Mouse (Mus musculus) ovary, adult 18-20 months (tissue): ENCODE data around the gene Gm17482.
"Not testable (repeated sequence)": the region's sequence is repeated elsewhere in the genome, so short reads cannot be mapped to it uniquely, and the experiment has no call there.

Experiments
- DNase-seq: peaks from one replicate; pipeline ENCODE4 v3.0.0; 2022; ENCODE audit warnings: low spot score, mixed read lengths

Gene Gm17482

DNA sequence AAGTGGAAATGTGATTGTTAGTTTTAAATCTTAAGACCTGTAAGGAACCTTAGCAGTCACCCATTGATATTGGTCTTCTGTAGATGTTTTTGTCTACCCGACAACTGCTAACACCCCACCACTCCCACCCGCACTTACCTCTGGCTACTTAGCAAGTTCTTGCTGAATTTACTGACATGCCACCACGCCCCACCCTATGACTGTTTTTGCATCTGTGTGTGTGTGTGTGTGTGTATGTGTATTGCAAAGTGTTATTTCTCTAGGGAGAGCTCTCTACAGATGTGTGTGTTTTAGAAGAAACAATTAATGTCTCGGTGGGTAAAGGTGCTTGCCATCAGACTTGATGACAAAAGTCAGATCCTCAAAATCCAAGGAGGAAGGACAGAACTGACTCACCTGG is at the start of gene Gm17482:
Gene Gm17482, plus strand, starts transcription at position 301 of the 400 bp plus-strand sequence.
- DNase-seq, result no peak

GRCm38 (mm10) chr6:115178826-115179225 is 48.3 kb upstream of the Gm17482 start:
- DNase-seq, result no peak

GRCm38 (mm10) chr6:115181094-115181493 is 46.0 kb upstream of the Gm17482 start:
- no peak for DNase-seq

DNA sequence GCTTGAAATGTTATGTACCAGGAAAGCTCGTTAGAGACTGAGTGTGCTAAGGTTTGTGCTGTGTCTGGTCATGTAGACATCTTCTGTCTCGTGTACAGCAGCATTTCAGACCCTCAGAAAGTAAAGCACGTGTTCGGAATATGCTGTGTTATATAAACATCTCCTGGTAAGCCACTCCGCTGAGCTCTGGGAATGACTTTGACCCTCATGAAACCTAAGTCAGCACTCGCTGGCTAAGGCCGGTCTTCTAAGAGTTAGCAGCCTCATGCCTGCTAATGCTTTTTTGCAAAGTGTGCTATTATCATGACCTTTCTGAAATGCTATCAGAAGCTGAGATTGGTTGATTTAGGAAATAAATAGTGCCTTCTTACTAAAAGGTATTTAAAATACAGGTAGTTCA is 36.0 kb upstream of the Gm17482 start:
- no peak for DNase-seq

- DNase-seq, result no peak
Measured at GRCm38 (mm10) chr6:115200753-115201152, 26.4 kb upstream of the Gm17482 start.

DNA sequence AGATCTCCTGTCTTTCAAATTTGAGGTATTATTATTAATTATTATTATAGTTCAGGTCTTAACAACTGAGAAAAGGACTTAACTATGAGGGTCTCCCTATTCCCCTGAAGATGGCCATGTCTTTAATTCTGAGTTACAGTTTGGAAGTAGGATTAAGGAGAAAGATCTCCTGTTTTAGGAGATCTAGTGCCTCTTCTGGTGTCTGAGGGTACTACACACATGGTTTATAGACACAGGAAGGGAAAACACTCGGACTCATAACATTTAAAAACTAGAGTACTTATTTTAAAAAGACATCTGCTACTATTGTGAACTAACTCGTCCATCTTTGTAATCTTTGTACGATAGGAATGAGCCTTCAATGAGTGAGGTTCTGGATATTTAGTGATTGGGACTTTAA is 24.1 kb upstream of the Gm17482 start:
- DNase-seq, result no peak

DNA sequence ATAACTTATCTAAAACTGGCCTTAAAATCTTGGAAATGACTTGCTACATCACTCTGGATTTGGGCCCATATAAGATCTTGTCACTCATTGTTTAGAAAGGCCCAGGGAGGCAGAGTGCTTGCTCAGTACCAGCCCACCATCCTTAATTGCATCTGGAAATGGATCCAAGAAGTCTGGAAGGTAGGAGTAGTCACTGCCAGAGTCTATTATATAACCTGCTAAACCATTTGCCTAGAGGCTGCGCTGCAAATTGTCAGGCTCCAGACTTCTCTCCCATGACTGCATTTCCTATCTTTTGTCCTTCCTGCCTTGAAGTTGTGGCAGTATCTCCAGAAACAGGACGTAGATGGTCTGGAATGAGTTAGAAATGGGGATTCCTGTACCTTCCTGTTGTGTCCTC is 17.0 kb upstream of the Gm17482 start:
- no peak for DNase-seq

GRCm38 (mm10) chr6:115210820-115211219 is 16.3 kb upstream of the Gm17482 start:
- no peak for DNase-seq

DNA sequence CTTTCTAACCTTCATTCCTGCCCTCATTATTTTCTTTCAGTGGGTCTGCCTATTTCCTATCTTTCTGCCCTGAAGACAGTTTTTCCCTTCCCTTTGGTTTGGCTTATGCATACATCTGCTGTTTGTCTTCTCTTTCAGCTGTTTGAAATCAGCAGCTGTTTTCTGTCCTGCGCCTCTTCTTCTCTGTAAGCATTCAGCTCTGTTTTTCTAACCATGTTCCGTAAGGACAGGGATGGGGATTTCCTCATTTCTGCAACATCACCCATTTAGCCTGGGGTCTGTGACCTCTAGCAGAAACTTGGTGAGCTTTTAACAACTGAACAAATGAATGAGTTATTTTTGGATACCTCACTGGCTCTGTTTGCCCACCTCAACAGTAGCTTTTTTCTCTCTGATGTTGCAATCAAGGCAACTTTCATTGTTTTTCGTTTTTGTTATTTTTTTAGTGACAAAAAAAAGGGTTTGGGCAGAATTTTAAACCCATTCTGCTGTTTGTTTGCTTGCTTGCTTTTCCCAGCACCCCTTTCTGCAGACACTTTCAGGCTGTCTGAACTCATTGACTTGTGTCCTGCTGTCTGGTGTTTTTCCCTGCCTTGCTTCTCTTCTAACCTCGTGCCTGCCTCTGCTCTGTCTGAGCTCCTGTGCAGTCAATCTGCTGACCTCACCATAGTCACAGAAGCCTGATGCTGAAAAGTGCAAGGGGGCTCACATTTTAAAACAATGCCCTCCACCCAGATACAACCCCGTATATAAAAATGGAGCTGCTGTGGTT is 14.8 kb upstream of the Gm17482 start:
- DNase-seq, result no peak

DNA sequence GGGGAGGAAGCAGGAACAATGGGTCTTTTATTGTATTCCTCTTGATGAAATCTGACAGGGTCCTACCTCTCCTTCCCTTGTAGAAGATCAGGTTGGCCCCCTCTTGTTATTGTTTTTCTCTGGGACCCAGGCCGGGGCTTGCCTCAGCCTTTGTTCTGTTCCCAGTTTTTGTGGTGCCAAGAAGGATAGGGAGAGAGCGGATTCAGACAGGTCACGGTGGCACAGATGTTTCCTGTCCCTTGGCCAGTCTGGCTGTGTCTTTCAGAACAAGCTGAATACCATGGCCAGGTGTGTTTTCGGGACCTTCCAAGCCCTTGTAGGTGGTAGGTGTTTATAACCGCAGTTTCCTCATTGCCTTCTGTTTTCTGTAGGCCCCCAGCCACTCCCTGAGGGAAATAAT is 14.0 kb upstream of the Gm17482 start:
- DNase-seq, result no peak

GRCm38 (mm10) chr6:115221215-115221641 is 5.9 kb upstream of the Gm17482 start:
- DNase-seq, result no peak

DNA sequence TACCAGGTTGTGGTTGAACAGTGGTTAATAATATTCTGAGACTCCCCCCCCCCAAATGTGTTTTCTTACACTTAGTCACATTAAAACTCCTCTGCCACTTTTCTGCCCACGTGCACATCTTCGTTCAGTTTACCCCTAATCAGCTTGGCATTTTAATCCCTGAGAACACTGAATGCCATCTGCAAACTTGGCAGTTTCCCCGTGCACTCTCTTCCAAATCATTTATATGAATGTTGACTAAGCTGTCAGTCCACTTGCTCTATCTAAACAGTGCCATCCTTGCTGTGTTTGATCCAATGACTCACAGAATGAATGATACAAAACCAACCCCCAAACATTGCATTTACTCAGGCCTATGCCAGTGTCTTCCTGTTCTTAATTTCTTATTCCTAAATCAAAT is 1.6 kb upstream of the Gm17482 start:
- DNase-seq, result no peak

GRCm38 (mm10) chr6:115227529-115227928 is 386 bp downstream of the Gm17482 start:
- no peak for DNase-seq

- DNase-seq, result no peak
Measured at GRCm38 (mm10) chr6:115230557-115230956, 3.4 kb downstream of the Gm17482 start.

DNA sequence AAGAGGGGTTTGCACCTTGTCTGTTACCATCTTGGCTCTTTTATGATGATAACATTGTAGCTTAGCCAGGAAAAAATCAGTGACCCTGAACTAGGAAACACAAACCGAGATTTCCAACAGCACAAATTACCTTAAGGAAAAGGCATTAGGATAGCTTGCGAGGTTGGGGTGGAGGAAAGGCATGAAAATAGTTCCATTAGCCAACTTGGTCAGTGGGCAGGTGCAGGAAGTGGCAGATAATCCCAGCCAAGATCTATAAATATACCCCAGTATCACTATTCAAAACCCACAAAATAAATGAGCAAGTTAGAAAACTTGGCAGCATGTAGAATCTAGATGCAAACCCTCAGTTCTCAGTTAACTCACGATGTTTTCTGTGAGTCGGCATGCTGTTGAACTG is 4.7 kb downstream of the Gm17482 start:
- DNase-seq, result no peak

DNA sequence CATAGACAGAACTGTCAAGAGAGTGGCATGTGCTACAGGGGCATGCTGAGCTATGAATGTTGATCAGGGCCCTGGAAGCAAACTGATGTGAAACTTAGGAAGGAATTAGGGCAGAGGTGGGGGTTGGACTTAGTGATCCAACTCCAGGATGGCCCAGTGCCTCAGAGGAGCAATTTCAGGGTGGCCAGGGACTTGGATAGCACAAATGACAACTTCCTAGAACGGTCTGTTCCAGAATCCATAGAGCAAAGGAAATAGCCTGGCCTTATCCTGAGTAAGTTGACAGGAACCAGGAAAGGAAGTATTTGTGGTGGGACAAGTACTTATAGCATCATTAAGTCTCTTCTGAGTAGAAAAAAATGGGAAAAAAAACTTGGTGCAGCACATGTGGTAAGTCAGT is 5.4 kb downstream of the Gm17482 start:
- no peak for DNase-seq

- no peak for DNase-seq
Measured at GRCm38 (mm10) chr6:115238031-115239027, 11.2 kb downstream of the Gm17482 start.

DNA sequence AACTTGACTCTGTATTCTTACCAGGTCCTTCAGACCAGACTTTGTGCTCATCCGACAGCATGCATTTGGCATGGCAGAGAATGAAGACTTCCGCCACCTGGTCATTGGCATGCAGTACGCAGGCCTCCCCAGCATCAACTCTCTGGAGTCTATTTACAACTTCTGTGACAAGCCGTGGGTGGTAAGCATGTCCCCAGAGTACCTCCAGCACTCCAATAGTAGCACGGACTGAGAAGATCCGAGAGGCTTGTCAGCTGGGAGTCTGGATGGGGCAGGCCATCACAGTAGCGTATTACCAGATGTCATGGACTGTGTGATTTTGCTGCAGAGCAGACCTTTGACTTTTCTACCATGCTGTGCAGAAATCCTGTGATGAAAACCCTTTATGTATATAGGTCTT is 12.2 kb downstream of the Gm17482 start:
- DNase-seq, result no peak

DNA sequence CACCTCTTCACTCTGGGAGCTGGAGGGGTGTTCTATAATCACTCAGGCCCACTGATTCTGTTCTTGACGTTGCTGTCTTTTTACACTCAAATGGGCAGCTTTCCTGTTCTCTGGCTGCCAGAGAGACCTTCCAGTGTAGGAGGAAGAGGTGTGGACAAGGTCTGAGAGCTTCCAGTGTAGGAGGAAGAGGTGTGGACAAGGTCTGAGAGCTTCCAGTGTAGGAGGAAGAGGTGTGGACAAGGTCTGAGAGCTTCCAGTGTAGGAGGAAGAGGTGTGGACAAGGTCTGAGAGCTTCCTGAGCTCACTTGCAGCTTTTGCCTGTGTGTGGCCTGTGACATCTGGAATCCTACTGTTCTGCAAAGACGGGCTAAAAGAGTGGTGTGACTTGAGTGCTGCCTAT is 13.3 kb downstream of the Gm17482 start:
- not testable (repeated sequence) for DNase-seq

DNA sequence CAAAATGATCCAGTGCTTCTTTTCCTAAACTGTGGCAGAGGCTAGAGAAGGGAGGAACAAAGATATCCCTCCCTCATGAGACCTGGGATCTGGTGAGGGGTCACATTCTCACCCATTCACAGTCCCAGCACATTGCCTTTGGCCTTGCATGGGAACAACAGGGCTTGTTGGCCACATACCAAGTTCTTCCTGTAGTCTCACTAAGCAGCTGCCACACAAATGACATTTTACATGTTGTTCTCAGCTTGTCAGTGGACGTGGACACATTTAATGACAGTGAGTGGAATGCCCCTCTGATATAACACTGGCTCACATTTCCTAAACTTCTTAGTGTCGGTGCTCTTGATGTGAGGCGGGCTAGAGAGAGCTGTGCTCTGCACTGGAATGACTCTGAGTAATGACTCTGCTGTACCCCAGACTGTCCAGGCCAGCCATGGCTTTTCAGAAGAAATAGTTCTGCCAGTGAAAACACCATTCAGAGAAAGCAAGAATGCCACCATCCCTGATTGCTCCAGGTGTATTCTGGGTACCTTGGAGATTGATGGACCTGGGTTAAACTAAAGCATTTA is 14.1 kb downstream of the Gm17482 start:
- no peak for DNase-seq

GRCm38 (mm10) chr6:115241939-115242338 is 14.8 kb downstream of the Gm17482 start:
- no peak for DNase-seq

DNA sequence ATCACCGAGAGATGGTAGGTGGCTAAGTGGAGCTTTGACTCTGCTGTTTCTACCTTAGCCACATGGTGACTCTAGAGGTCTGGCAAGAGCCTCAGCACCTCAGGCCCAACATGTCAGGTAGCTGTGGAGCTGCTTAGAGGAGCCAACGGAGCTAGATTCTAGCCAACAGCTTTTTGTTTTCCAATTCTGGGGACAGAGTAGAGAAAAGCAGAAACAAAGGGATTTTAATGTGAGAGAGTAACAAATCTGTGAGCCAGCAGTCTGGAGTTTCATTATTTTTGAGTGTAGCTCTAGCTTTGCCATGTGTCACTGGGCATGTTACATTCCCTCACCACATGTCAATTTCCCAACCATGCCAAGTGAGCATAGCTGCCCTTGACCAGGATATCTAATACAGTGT is 17.1 kb downstream of the Gm17482 start:
- DNase-seq, result no peak
